Mouse (Mus musculus): ENCODE results near the gene Lsm6. TPM values are rescaled to one million over a fixed set of nuclear protein-coding genes. Genes with fewer than 3 reads are reported as not detected.

Gene Lsm6
- polyA plus RNA-seq, 1 experiment from 2014 or later = 196 TPM

GRCm38 (mm10) chr8:78810207-78810675, 10.7 kb downstream of the Lsm6 start:
- WGBS = 74% methylated on average over 9 of the region's 9 CpGs
- H3K4me1 ChIP-seq (replicated peaks; ENCODE audit: control insufficient read depth, insufficient read depth, low read length) = no peaks in the 10 kb centered on the region
- ATAC-seq (ENCODE audit: low read depth) = no peak
- no peaks in the 10 kb centered on the region for H3K9me3 ChIP-seq (ENCODE audit: control insufficient read depth, low read length)
- no peak overlapping the region for H3K4me3 ChIP-seq (ENCODE audit: low read length)
- H3K27ac ChIP-seq (ENCODE audit: low read length) = no peak overlapping the region
- no peak overlapping the region for H3K9ac ChIP-seq (ENCODE audit: low read length)
- H3K4me2 ChIP-seq (ENCODE audit: low read depth, low read length) = no peak overlapping the region
- H3K27me3 ChIP-seq (ENCODE audit: control insufficient read depth, insufficient read depth, low read depth, low read length) = no peaks in the 10 kb centered on the region
- peaks cover 44% of the 10 kb centered on the region for H3K36me3 ChIP-seq (ENCODE audit: control insufficient read depth, insufficient read depth, low read length)

GRCm38 (mm10) chr8:78809454-78810206, 11.3 kb downstream of the Lsm6 start:
- Histone ChIP-seq H3K27me3 (ENCODE audit: control insufficient read depth, insufficient read depth, low read depth, low read length) (no peaks in the 10 kb centered on the region), H3K36me3 (ENCODE audit: control insufficient read depth, insufficient read depth, low read length) (peaks cover 44% of the 10 kb centered on the region), H3K27ac (ENCODE audit: low read length) (no peak overlapping the region), H3K9ac (ENCODE audit: low read length) (no peak overlapping the region), H3K4me2 (ENCODE audit: low read depth, low read length) (no peak overlapping the region), H3K4me3 (ENCODE audit: low read length) (no peak overlapping the region), H3K9me3 (ENCODE audit: control insufficient read depth, low read length) (no peaks in the 10 kb centered on the region), H3K4me1 (replicated peaks; ENCODE audit: control insufficient read depth, insufficient read depth, low read length) (no peaks in the 10 kb centered on the region)
- ATAC-seq (ENCODE audit: low read depth) = no peak
- whole genome bisulfite sequencing = 89% methylated on average over 14 of the region's 14 CpGs

DNA sequence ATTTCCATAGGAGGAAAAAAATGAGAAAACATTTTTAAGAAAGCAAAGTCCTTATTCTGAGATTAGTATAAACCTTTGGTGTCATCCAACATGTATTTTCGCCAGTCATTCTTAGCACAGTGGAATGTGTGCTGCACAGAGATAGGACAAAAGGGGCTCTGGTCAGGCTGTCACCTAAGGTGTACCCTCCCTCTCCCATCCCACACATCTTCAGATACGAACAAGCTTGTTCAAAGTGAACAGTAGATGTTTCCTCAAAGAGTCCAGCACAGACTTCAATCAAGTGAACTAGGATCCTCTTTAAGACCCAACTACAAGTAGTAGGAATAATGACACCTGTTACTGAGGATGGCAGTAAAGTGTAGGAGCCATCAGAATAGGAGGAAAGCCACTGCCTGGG, 12.1 kb downstream of the Lsm6 start:
- no peak for ATAC-seq (ENCODE audit: low read depth)
- Histone ChIP-seq H3K4me3 (ENCODE audit: low read length) (no peak overlapping the region), H3K9me3 (ENCODE audit: control insufficient read depth, low read length) (no peaks in the 10 kb centered on the region), H3K9ac (ENCODE audit: low read length) (no peak overlapping the region), H3K4me2 (ENCODE audit: low read depth, low read length) (no peak overlapping the region), H3K36me3 (ENCODE audit: control insufficient read depth, insufficient read depth, low read length) (peaks cover 44% of the 10 kb centered on the region), H3K27ac (ENCODE audit: low read length) (no peak overlapping the region), H3K27me3 (ENCODE audit: control insufficient read depth, insufficient read depth, low read depth, low read length) (no peaks in the 10 kb centered on the region), H3K4me1 (replicated peaks; ENCODE audit: control insufficient read depth, insufficient read depth, low read length) (no peaks in the 10 kb centered on the region)
- 92% methylated on average over 2 of the region's 2 CpGs for WGBS

DNA sequence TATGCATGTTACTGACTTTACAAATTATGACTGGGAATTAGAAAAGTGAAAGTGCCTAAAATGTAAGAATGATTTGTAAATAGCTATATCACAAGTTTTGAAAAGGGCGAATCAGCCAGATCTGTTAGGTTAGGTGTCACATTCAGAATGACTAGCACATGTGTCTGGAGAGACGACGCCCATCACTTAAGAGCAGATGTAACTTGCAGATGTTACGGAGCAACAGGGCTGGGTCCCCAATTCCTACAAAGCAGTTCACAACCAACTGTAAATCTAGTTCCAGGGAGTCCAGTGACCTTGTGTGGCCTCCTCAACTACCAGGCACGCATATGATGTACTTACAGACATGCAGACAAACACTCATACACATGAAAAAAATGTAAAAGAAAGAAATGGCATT, 12.5 kb downstream of the Lsm6 start:
- Histone ChIP-seq H3K27ac (ENCODE audit: low read length) (no peak overlapping the region), H3K4me3 (ENCODE audit: low read length) (no peak overlapping the region), H3K4me2 (ENCODE audit: low read depth, low read length) (no peak overlapping the region), H3K9ac (ENCODE audit: low read length) (no peak overlapping the region), H3K36me3 (ENCODE audit: control insufficient read depth, insufficient read depth, low read length) (peaks cover 44% of the 10 kb centered on the region), H3K27me3 (ENCODE audit: control insufficient read depth, insufficient read depth, low read depth, low read length) (no peaks in the 10 kb centered on the region), H3K9me3 (ENCODE audit: control insufficient read depth, low read length) (no peaks in the 10 kb centered on the region), H3K4me1 (replicated peaks; ENCODE audit: control insufficient read depth, insufficient read depth, low read length) (no peaks in the 10 kb centered on the region)
- no peak for ATAC-seq (ENCODE audit: low read depth)
- whole genome bisulfite sequencing = 93% methylated on average over 5 of the region's 5 CpGs

GRCm38 (mm10) chr8:78807283-78807682, 13.7 kb downstream of the Lsm6 start:
- Histone ChIP-seq H3K9me3 (ENCODE audit: control insufficient read depth, low read length) (no peaks in the 10 kb centered on the region), H3K4me1 (replicated peaks; ENCODE audit: control insufficient read depth, insufficient read depth, low read length) (no peaks in the 10 kb centered on the region), H3K27me3 (ENCODE audit: control insufficient read depth, insufficient read depth, low read depth, low read length) (no peaks in the 10 kb centered on the region), H3K9ac (ENCODE audit: low read length) (no peak overlapping the region), H3K27ac (ENCODE audit: low read length) (no peak overlapping the region), H3K4me3 (ENCODE audit: low read length) (no peak overlapping the region), H3K36me3 (ENCODE audit: control insufficient read depth, insufficient read depth, low read length) (peaks cover 42% of the 10 kb centered on the region), H3K4me2 (ENCODE audit: low read depth, low read length) (no peak overlapping the region)
- 87% methylated on average over 9 of the region's 9 CpGs for WGBS
- ATAC-seq (ENCODE audit: low read depth) = no peak

DNA sequence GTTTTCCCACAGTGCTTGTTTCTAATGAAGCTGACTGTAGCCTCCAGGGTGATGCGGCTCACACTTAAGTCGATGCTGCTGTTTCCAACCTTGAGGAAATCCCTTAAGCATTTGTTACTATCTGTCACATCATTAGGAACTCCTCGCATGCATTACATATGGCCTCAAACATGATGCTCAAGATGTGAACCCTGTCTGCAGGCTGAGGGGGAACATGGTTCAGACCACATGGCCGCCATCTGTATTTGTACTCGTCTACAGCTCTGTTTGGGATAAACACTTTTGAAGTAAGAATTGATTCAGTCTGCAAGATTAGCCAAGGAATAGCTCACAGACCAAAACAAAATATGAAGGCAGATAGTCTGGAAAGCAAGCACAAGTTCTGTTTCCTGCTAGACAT, 14.9 kb downstream of the Lsm6 start:
- no peak overlapping the region for H3K4me2 ChIP-seq (ENCODE audit: low read depth, low read length)
- ATAC-seq (ENCODE audit: low read depth) = no peak
- H3K9me3 ChIP-seq (ENCODE audit: control insufficient read depth, low read length) = no peaks in the 10 kb centered on the region
- no peaks in the 10 kb centered on the region for H3K27me3 ChIP-seq (ENCODE audit: control insufficient read depth, insufficient read depth, low read depth, low read length)
- no peak overlapping the region for H3K4me3 ChIP-seq (ENCODE audit: low read length)
- 90% methylated on average over 5 of the region's 5 CpGs for WGBS
- H3K9ac ChIP-seq (ENCODE audit: low read length) = no peak overlapping the region
- H3K27ac ChIP-seq (ENCODE audit: low read length) = no peak overlapping the region
- H3K36me3 ChIP-seq (ENCODE audit: control insufficient read depth, insufficient read depth, low read length) = peaks cover 31% of the 10 kb centered on the region
- no peaks in the 10 kb centered on the region for H3K4me1 ChIP-seq (replicated peaks; ENCODE audit: control insufficient read depth, insufficient read depth, low read length)

GRCm38 (mm10) chr8:78801201-78801600, 19.7 kb downstream of the Lsm6 start:
- no peak for ATAC-seq (ENCODE audit: low read depth)
- no peak overlapping the region for H3K4me2 ChIP-seq (ENCODE audit: low read depth, low read length)
- peaks cover 4% of the 10 kb centered on the region; the same call in 1 of the 2 replicates for H3K36me3 ChIP-seq (ENCODE audit: control insufficient read depth, insufficient read depth, low read length)
- H3K4me1 ChIP-seq (replicated peaks; ENCODE audit: control insufficient read depth, insufficient read depth, low read length) = no peaks in the 10 kb centered on the region
- H3K27ac ChIP-seq (ENCODE audit: low read length) = no peak overlapping the region
- H3K9me3 ChIP-seq (ENCODE audit: control insufficient read depth, low read length) = no peaks in the 10 kb centered on the region
- H3K9ac ChIP-seq (ENCODE audit: low read length) = no peak overlapping the region
- H3K4me3 ChIP-seq (ENCODE audit: low read length) = no peak overlapping the region
- WGBS = 94% methylated on average over 6 of the region's 6 CpGs
- no peaks in the 10 kb centered on the region for H3K27me3 ChIP-seq (ENCODE audit: control insufficient read depth, insufficient read depth, low read depth, low read length)

DNA sequence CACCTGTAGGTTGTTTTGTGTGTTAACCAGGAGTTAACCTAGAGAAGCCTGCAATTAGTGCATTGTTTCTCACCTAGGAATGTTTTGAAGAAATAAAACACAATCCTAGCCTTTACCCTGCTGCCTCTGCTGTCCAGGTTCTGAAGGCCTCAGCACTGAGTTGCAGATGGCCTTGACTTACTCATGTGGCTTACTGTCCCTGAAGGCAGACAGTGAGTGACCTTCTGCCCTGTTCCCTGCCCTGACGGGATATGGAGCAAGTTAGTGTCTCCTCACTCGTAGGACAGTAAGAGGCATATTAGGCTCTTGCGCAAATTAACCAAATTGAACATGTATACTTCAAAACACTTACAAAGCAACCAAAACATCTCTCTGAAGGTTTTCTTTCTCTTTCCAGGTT, 22.3 kb downstream of the Lsm6 start:
- H3K4me1 ChIP-seq (replicated peaks; ENCODE audit: control insufficient read depth, insufficient read depth, low read length) = no peaks in the 10 kb centered on the region
- no peaks in the 10 kb centered on the region for H3K27me3 ChIP-seq (ENCODE audit: control insufficient read depth, insufficient read depth, low read depth, low read length)
- no peak overlapping the region for H3K9ac ChIP-seq (ENCODE audit: low read length)
- H3K4me2 ChIP-seq (ENCODE audit: low read depth, low read length) = no peak overlapping the region
- no peaks in the 10 kb centered on the region for H3K9me3 ChIP-seq (ENCODE audit: control insufficient read depth, low read length)
- WGBS = 76% methylated on average over 3 of the region's 3 CpGs
- no peak overlapping the region for H3K27ac ChIP-seq (ENCODE audit: low read length)
- H3K36me3 ChIP-seq (ENCODE audit: control insufficient read depth, insufficient read depth, low read length) = no peaks in the 10 kb centered on the region
- no peak for ATAC-seq (ENCODE audit: low read depth)
- no peak overlapping the region for H3K4me3 ChIP-seq (ENCODE audit: low read length)

DNA sequence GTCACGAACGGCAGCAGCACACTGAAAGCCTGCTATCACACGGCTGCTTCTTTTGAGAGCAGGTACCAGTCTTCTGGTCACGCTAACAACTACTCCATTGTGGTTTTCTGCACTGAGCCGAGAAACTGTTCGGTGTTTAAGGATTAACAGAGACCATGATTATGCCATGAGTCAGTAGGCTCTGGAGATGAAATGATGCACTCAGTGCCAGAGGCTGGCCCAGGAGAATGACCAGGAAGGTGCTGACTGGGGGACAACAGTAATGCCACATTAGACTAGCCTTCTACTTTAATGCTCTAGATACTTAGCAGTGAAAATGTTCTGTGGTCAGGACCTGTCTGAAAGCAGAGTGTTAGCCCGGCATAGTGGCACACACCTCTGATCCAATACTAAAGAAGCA, 23.0 kb downstream of the Lsm6 start:
- no peaks in the 10 kb centered on the region for H3K27me3 ChIP-seq (ENCODE audit: control insufficient read depth, insufficient read depth, low read depth, low read length)
- H3K4me2 ChIP-seq (ENCODE audit: low read depth, low read length) = no peak overlapping the region
- H3K9ac ChIP-seq (ENCODE audit: low read length) = no peak overlapping the region
- no peak for ATAC-seq (ENCODE audit: low read depth)
- 86% methylated on average over 7 of the region's 7 CpGs for WGBS
- no peak overlapping the region for H3K27ac ChIP-seq (ENCODE audit: low read length)
- H3K36me3 ChIP-seq (ENCODE audit: control insufficient read depth, insufficient read depth, low read length) = no peaks in the 10 kb centered on the region
- H3K4me1 ChIP-seq (replicated peaks; ENCODE audit: control insufficient read depth, insufficient read depth, low read length) = no peaks in the 10 kb centered on the region
- H3K9me3 ChIP-seq (ENCODE audit: control insufficient read depth, low read length) = no peaks in the 10 kb centered on the region
- H3K4me3 ChIP-seq (ENCODE audit: low read length) = no peak overlapping the region
